Mouse (Mus musculus): Measurements from ENCODE around the gene Micu1.

DNA sequence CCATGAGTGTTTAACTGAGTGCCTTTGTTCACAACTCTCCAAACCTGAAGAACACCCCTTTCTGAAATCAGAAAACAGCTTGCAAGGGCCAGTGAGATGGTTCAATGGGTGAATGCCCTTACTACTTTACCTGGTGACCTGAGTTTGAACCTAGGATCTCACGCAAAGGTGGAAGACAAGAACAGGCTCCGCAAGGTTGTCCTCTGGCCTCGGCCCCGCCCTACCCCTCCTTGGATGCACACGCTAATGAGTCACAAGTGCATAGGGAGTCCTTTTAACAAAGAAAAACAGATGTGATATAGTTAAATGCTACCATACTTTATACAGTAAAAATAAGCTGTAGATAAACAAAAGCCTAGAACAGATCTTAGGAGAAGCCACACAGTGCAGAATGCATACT, 135.2 kb downstream of the Micu1 start:
- TF ChIP-seq POLR2A (IDR thresholded peaks at IDR 0.05; ENCODE audit: insufficient read depth, low read depth, low read length) (no peak), CTCF (IDR thresholded peaks at IDR 0.05; ENCODE audit: insufficient read depth, low read depth, low read length) (no peak)

Data from olfactory bulb, adult 2 months (tissue).